Mouse (Mus musculus) embryonic fibroblast, embryonic 13.5 days (primary cell): Measurements from ENCODE around the gene Tbc1d1.

ENCODE experiments used
- CTCF ChIP-seq: IDR thresholded peaks from 2 replicates; pipeline ENCODE4 v1.5.1; 2011; ENCODE audit warnings: mild to moderate bottlenecking, control low read depth, low read length, moderate library complexity, borderline replicate concordance; ENCODE audit not compliant: insufficient read depth
- POLR2A ChIP-seq: IDR thresholded peaks from 2 replicates; pipeline ENCODE4 v1.6.1; 2011; ENCODE audit warnings: low read depth, mild to moderate bottlenecking, control low read depth, low read length, moderate library complexity

- TF ChIP-seq POLR2A (no peak), CTCF (no peak)
These were observed 49.5 kb downstream of the Tbc1d1 start for GRCm38 (mm10) chr5:64205610-64206009.
